Mouse (Mus musculus) heart, postnatal 36 days (tissue): ENCODE measurements around the gene Elovl3. TPM values are rescaled to one million over a fixed set of nuclear protein-coding genes. Genes with fewer than 3 reads are reported as not detected.

Experiments
- total RNA-seq, 2 experiments: library from RNA; stranded (reverse); gene quantifications; 2 replicates each; pipeline ENCODE4 v1.2.3; 2021

Elovl3 gene
- total RNA-seq, 2 experiments from 2014 or later, result 0.69 TPM; not detected in 1

Other genes starting within 250 kb of the Elovl3 start
- gene Armh3, start 133.4 kb upstream of the Elovl3 start, total RNA-seq, result 10 to 100 TPM; 15.5 to 15.8 TPM
- 1 to 10 TPM; 6.1 to 6.3 TPM for gene Hps6, start 128.4 kb upstream of the Elovl3 start, total RNA-seq
- gene Pprc1, start 87.0 kb upstream of the Elovl3 start, total RNA-seq, result 10 to 100 TPM; 16.1 to 16.4 TPM
- 10 to 100 TPM; 38.4 to 52.4 TPM for gene Ldb1, start 86.7 kb upstream of the Elovl3 start, total RNA-seq
- gene Nolc1, start 56.0 kb upstream of the Elovl3 start, total RNA-seq, result 10 to 100 TPM; 14.4 to 19.8 TPM
- gene Pitx3, start 16.4 kb downstream of the Elovl3 start, total RNA-seq, result under 1 TPM; 0.58 to 0.62 TPM
- 10 to 100 TPM; 43.2 to 50.4 TPM for gene Gbf1, start 20.6 kb downstream of the Elovl3 start, total RNA-seq
- gene Nfkb2, start 172.4 kb downstream of the Elovl3 start, total RNA-seq, result 10 to 100 TPM; 16.6 to 22.8 TPM
- gene Psd, start 195.3 kb downstream of the Elovl3 start, total RNA-seq, result 1 to 10 TPM in 1 of 2 experiments, under 1 TPM in 1; 0.57 to 1.3 TPM
- 1 to 10 TPM; 4.2 to 4.4 TPM for gene Fbxl15, start 196.3 kb downstream of the Elovl3 start, total RNA-seq
- gene Cuedc2, start 206.8 kb downstream of the Elovl3 start, total RNA-seq, result 10 to 100 TPM; 87.2 to 94.6 TPM
- 1 to 10 TPM; 2.4 to 2.5 TPM for gene Mfsd13a, start 209.2 kb downstream of the Elovl3 start, total RNA-seq
- gene 2310034G01Rik, start 218.4 kb downstream of the Elovl3 start, total RNA-seq, result under 1 TPM; 0.33 to 0.50 TPM